Mouse (Mus musculus) telencephalon, adult 2 months (tissue): Measurements from ENCODE around the gene Glud1.
"Not testable (repeated sequence)": the region's sequence is repeated elsewhere in the genome, so short reads cannot be mapped to it uniquely, and the experiment has no call there.

Experiments used
- DNase-seq: peaks from one replicate; pipeline ENCODE4 v3.0.0-alpha.2; 2011; ENCODE audit warnings: low read depth, low spot score

Gene Glud1

DNA sequence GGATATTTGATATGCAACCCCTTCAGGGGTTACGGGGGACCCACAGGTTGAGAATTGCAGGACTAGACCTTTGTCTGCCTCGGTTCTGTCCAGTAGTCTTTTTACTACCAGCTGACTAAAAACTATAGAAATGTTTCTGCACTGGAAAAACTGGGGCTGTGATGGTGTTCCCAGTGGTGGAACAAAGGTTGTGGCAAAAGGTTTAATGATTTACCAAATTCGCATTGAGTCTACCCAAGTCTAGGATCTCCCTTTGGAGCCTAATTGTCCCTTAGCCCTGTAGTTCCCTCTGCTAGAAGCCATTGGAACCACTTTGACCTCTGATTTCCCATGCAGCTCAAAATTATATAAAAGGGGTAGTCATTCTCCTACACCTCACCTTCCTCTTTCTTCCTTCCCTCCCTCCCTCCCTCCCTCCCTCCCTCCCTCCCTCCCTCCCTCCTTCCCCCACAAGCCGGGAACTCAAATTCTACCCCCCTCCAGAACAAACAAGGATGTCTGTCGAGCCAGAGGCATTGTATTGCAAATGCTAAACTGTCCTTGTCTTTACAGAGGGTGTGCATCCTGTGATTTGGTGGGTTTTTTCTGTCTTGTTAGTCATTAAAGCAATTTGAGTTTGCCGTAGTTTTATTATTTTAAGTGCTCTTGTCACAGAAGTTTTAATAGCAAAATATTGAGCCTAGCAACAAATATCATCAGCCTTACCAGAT is 2.0 kb downstream of the Glud1 start:
- no peak for DNase-seq

DNA sequence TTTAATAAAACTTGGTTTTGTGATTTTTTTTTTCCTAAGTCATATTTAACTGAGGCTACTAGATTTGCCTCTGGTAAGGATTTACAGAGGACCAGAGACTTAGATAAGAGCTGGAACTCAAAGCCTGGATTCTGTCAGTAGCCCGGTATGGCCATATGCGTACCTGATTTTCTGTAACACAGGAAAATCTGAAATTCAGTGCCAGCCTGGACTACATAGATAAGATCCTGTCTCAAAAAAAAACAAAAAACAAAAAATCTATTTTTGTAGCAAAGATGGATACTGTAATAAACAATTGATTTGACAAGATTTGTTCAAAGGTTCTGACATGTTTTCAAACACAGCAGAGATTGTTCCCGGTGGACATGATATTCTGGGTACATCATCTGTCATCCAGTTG is 3.1 kb downstream of the Glud1 start:
- DNase-seq, result no peak

DNA sequence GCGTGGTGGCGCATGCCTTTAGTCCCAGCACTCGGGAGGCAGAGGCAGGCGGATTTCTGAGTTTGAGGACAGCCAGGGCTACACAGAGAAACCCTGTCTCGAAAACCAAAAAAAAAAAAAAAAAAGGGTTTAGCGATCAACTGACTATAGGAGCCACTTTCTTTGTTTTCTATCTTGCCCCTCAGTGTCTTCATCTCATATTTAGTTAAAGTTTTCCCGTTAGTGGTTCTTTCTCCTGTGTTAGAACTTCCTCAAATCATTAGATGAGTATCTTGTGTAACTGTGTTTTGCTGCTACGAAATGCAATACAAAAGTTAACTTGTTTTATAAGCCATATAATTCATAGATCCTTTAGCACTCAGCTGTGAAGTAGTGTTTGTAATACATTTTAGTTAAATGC is 3.9 kb downstream of the Glud1 start:
- not testable (repeated sequence) for DNase-seq

DNA sequence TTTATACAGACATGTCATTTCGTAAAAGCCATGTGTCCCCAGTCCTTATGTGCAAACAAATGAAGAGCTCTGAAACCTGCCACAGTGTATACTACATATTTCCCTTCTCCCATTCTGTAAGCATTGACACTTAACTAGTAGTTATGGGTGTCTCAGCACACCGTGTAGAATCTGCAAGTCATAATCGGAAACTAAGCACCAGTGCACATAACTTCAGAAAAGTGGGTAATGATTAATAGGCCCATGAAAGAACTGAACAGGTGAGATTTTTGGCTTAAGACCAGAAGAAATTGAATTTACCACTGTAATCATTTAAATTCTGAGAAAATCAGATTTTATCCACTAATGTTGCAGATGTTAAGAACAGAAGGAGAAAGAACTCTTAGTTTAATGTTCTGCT is 4.3 kb downstream of the Glud1 start:
- DNase-seq, result no peak

DNA sequence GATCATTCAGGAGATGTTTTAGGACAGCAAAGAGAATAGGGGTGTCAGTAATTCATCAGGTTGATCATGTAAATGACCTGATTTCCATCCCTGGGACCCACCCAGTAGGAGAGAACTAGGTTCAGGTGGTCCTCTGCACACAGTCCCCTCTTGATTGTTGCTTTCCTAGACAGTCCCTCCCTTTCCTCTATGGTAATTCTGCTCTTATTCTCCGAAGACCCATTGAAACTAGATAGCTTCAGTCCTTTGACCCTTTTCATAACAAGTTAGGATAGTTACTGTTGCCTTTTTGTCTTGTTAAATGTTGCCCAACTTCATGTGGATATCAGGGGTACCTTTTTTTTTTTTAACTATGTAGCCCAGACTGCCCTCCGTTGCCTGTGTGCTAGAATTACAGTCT is 5.8 kb downstream of the Glud1 start:
- no peak for DNase-seq

DNA sequence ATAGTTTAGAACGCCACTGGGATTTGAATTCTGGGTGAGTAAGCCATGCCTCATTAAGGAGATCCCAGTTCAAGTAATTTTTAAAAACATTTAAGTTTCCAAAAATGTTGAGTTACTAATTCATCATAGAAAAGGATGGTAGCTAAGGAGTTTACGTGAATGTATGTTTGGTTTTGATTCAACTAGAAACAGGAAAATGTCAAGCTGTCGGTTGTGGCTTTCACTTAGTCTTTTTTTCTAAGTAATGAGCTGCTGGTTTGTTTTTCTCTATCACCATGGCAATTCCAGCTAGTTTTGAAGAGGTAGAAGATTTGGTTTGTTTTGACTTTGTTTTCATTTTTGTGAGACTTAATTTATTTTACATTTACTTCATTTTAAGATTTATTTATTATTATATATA is 6.9 kb downstream of the Glud1 start:
- no peak for DNase-seq

DNA sequence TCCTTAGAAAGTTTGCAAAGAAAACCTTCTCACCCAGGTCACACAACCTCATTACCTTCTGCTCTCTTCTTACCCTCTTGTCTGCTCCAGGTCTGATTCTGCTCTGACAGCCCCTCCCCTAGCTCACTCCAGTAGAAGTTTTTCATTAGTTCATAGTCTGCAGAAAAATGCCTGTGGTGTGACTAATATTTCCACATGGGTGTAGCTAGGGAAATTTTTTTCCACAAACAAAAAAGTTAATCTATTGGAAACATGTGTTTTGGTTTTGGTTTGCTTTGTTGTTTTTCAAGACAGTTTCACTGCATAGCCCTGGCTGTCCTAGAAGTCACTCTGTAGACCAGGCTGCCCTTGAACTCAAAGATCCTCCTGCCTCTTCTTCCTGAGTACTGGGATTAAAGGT is 7.6 kb downstream of the Glud1 start:
- DNase-seq, result no peak

DNA sequence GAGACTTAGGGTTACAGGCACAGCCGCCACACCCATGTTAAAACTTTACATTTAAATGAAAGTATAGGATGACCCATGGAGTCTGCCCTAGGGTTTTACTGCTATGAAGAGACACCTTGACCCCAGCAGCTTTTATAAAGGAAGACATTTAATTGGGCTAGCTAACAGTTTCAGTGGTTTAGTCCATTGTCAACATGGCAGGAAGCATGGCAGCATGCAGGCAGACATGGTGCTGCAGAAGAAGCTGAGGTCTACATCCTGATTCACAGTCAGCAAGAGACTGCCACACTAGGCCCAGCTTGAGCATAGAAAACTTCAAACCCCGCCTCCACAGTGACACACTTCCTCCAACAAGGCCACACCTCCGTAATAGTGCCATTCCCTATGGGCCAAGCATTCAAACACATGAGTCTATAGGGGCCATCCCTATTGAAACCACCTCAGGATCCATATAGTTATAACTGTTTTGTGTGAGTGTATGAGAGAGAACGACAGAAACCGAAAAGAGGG is 13.1 kb downstream of the Glud1 start:
- DNase-seq, result no peak

DNA sequence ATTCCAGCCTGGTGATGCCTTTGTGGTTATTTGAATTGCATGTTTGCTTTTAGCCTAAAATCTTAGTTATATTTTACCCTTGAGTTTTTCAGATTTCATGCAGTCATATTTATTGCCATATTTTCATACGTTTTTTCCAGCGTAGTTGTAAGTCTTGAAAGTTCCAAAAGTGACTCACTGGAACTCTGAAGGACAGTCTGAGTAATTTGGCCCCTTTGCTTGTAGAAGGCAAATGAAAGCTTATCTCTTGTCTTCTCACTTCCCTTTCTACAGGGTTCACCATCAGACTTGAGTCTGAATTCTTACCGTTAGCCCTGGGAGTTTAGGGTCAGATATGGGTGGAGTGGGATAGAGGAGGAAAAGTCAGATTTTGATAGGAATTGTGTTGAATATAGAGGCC is 16.1 kb downstream of the Glud1 start:
- no peak for DNase-seq

DNA sequence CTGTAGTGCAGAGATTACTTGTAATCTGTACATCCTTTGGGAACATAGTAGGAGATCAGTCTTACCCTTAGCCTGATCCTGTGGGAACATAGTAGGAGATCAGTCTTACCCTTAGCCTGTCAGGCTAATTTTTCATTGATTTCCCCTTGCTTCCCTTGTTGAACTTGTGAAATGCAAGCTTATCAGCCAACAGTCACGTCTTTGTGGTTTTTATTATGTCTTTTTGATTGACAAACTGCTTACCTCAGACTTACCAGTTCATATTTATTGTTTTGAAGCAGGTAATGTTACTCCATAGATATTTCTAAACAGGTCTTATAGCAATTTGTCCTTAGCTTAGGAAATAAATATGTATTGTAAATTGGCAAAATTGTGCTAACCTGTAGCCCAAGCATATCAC is 17.1 kb downstream of the Glud1 start:
- no peak for DNase-seq

DNA sequence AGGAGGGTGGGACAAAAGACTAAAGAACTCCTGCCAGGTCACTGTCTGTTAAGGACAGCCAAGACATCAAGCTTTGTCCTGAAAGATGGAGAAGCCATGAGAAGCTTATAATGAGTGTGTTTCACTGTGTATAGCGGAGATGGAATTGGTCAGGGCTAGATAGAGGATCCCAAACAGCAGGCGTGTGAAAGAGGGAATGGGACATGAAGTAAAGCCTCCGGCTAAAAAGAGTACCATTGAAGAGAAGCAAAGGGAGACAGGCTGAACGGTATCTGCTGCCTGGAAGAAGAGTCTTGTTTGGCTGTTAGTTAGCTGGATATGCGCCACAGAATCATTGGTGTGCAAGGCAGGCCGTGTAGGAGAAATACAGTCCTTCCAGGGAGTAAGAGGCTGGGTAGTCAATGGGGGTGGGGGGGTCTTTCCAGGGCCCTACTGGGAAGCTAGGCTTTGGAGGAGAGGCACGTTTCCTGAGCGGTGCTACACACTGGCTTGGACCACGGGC is 20.2 kb downstream of the Glud1 start:
- DNase-seq, result no peak

DNA sequence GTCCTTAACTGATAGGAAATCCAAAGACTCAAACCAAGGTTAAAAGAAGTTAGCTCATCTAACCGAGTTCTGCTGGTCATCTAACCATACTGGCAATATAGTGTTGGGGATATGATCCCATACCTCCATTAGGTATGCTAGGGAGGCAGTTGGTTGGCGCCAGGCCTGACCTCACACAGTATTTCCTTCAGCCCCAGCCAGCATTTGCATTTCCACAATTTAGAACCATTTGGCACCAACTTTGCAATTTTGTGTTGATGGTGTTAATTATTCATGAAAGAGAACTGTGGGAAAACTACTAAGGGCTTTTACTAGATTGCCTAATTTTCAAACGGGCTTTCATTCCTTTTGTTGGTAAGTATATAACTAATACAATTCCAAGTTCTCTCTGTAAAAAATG is 21.4 kb downstream of the Glud1 start:
- DNase-seq, result no peak

DNA sequence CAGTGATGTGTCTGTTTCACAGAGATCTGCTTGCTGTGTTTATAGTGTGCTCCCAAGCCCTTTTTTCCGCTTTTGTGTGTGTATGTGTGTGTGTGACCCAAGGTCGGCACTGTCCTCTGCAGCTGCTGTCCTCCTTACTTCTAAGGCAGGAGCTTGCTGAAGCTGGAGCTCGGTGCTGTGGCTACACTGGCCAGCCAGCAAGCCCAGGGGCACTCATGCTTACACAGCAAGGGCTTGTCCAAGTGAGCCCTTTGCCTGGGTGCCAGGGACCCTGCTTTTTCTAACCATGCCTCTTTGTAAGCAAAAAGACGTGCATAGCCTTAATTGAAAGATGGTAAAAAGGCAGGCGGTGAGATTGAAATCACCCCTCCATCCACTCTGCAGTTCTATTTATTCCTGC is 21.9 kb downstream of the Glud1 start:
- no peak for DNase-seq

DNA sequence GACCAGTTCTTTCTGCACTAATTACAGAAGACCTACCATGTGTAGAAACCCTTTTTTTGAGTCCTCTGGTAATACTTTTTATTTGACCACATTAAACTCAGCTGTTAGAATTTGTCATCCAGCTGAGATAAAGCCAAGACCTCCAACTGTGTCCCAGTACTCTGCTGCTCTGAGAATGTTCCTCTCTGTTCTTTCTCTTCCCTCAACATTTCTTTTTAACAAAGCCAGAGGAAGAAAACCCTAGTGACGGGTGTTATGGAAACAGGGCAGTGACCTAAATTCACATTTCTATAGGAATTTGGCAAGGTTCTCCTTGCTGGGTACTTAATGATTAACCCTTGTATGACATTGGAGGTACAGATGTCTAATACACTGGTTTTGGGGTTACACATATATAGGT is 28.9 kb downstream of the Glud1 start:
- DNase-seq, result no peak

DNA sequence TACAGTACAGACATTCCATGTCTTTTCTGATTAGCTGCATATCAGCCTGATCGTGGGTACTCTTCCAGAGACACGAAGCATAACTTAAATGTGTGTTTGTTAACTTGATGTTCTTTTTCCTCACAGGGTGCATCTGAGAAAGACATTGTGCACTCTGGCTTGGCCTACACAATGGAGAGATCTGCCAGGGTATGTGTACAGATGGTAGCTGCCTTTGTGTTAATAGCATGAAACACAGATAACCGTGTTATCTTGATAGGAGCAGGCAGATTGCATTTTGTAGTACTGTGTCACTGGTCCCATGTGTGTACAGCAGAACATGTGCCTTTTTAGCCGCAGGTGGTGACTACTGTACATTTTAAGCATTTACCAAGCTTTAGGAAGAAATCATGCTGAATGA is 31.5 kb downstream of the Glud1 start:
- DNase-seq, result no peak

DNA sequence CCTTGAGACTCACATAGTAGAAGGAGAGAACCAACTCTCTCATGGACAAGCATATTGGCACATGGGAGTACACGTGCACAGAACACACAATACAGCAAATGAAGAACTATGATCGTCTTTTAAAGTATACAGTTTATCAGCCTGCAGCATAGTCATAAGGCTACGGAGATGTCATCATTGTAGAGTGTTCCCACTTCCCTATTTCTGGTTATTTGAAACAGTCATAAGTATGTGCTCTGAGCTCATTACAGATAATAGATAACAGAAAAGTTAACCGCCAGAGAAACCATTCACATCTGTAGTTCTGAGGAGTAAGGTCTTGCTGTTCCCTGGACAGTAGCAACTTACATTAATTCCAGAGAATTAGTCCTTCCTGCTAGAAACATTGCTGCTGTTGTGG is 32.6 kb downstream of the Glud1 start:
- no peak for DNase-seq

DNA sequence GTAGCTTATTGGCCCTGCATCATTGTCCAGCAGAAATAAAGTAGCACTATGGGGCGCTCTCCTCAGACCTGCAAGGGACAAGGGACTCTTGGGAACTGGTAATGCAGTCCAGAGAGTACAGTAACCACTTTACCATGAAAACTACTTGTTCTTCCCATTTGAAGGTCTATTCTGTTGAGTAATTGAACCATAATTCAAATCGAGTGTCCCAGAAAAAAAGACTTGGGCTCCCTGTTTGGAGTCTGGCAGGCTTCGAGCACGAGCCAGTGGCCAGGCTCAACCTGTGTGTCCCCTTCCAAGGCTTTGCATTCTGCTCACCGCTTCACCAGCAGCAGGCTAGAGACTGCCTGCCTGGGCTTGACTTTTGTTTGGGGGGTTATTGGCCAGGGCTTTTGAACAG is 33.8 kb downstream of the Glud1 start:
- no peak for DNase-seq

DNA sequence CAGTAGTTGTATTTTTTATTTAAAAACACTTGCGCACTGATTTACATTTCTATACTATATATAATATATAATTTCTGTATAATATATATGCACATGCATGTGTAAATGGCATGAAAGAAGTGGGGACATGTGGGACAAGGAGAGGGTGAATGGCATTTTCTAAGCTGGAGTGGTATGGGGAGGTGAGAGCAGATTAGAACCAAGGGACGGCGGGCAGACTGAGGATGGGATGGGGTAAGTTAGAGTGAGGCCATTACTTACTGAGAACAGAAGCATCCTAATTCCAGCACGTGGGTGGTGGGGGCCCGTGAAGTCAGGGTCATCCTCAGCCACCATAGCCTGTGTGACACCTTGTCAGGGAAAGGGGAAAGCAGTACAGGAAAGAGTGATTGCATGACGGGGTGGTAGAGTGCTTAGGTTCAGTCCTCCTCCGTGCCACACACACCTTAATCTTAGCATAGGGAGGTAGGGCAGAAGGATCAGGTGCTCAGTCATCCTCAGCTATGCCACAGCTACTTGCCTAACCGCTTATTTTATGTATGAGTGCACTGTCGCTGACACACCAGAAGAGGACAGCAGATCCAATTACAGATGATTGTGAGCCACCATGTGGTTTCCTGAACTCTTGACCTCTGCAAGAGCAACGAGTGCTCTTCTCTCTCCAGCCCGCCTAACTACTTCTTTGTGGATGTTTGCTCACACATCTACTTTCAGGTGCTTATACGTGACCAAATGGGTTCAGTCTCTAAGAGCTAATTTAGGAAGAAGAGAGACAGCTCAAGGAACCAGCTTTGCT is 35.4 kb downstream of the Glud1 start:
- DNase-seq, result no peak

DNA sequence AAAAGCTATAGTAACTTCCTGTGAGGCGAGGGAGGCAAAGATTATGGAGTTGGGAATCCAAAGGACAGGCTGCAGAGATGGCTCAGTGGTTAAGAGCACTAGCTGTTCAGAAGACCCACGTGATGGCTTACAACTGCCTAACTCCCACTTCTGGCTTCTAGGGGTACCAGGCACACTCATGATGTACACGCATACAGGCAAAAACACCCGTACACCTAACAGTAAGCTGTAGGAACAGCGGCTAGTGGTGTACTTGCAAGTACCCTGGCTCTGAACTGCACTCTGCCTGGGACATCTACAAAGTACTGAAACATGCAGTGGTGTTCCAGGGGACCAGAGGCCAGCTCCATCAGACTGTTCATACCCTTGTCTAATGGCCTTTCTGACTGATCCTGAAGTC is 36.6 kb downstream of the Glud1 start:
- DNase-seq, result no peak

DNA sequence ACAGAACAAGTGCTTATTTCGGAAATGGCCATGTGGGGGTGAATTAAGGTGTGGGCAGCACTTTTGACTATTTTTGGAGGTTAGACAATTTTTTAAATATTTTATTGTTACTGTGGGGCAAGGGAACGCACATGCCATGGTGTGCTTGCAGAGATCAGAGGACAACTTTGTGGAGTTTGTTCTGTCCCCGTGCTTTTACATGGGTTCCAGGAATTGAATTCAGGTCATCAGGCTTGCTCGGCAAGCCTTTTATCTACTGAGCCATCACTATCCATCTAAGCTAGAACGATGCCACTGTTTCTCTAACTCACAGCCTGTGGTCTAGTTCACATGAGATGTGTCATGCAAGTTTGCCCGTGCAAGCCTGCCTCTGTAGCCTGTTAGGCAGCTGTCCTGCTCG is 37.8 kb downstream of the Glud1 start:
- DNase-seq, result no peak

DNA sequence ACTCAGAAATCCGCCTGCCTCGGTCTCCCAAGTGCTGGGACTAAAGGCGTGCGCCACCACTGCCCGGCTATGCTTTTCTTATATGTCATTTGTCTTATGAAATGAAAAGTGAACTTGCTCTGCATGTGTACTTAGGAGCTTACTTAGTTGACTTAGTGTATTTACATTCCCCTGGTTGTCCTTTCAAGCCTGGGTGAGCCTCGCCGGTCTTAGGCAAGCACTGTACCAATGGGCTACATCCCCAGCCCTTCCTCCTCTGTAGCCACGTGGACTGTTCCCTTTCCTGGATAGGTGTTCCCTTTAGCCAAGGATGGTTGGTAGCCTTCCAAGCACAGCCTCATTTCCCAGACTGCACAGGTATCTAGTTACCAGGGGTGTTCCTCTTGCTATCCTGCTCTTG is 38.5 kb downstream of the Glud1 start:
- no peak for DNase-seq

DNA sequence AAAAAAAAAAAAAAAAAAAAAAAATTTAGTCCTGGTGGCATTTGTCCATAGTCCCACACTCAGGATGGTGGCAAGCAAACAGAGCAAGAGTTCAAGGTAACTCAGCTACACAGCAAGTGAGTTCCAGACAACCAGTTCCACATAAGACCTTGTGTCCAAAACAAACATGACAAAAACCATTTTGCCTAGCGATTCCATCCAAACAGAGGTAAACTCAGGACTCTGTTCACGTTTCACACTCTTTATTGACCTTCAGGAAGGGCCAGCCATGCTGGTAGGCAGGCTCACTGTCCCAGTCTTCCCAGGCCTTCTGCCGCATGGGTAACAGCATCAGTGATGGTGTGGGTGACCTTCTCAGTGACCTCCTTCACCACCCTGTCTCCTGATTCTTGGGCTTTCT is 41.1 kb downstream of the Glud1 start:
- DNase-seq, result no peak

DNA sequence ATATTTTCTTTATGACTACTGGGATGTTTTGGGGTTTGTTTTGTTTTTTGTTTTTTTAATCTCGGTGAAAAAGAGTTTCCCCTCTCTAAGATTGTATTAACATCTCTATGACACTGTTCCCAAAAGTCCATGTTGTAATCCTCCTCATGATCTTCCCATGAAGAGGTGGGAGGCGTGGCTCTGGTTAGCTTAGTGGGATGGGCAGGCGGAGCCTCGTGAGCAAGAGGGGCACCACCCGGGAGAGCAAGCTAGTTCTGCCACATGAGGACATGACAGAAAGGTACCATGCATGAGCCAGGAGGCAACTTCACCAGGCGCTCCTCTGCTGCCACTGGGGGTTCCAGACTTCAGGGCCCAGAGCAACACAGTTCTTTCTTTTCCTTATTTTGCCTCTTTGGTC is 42.0 kb downstream of the Glud1 start:
- DNase-seq, result no peak
